Mouse (Mus musculus) G1E (cell line): ENCODE measurements around the gene Tnrc6c.

Experiments
- CTCF ChIP-seq: IDR thresholded peaks from 2 replicates; pipeline ENCODE4 v1.5.1; 2012; ENCODE audit warnings: low read depth, low read length, inconsistent platforms, mixed read lengths
- TAL1 ChIP-seq: conservative IDR thresholded peaks from 2 replicates; pipeline ENCODE4 v1.6.1; 2012; ENCODE audit warnings: low read depth, low read length, inconsistent platforms, mixed read lengths

GRCm38 (mm10) chr11:117625196-117625595, 28.9 kb upstream of the Tnrc6c start:
- no peak for TF ChIP-seq CTCF
- no peak for TF ChIP-seq TAL1
